Mouse (Mus musculus) thymus, postnatal 4 days (tissue): ENCODE results near the gene Ndufaf8.

Source experiments
- DNase-seq: peaks from one replicate; pipeline ENCODE4 v3.0.0; 2021

The Ndufaf8 gene

DNA sequence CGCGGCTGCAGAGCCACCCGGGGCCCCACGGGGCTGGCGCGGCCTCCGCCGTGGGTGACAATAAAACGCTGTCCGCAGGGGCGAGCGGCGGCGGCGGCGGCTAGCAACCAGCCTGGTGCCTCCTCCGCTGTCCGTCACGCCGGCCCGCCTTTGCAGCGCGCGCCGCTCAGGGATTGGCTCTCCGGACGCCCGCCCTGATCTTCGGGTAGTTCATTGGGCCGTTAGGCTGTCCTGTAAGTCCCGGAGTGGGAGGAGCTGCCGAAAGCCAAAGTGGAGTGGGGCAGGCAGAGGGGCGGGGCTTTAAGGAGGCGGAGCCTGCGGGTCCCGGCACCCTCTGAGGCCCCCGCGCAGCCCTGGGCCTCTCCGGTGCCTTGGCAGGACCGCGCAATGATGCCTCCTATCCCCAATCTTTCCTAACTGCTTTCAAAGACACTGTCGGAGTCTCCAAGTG is 12.0 kb upstream of the Ndufaf8 start, which contains the start of gene Cep131:
TSS of gene Cep131 (minus strand) at position 126 of the 451 bp plus-strand sequence.
- DNase-seq = peak; percentile 99

DNA sequence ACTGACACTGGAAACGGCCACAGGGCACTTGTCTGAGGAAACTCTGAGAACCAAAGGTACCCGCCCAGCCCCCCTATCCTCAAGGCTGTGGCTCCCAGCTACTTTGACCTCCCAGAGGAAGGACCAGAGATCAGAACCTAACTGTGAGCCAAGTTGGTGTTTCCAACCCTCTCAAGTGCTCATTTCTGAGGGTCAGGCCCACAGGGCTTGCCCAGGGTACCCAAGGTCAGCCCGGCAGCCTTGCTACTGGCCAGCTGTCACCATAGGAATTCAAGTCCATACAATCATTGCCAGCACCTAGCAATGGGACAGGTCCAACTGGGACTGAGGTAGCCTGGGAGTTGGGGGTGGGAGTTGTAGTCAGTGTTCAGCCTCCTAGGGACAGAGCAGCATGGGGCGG is 8.1 kb upstream of the Ndufaf8 start:
- no peak for DNase-seq

DNA sequence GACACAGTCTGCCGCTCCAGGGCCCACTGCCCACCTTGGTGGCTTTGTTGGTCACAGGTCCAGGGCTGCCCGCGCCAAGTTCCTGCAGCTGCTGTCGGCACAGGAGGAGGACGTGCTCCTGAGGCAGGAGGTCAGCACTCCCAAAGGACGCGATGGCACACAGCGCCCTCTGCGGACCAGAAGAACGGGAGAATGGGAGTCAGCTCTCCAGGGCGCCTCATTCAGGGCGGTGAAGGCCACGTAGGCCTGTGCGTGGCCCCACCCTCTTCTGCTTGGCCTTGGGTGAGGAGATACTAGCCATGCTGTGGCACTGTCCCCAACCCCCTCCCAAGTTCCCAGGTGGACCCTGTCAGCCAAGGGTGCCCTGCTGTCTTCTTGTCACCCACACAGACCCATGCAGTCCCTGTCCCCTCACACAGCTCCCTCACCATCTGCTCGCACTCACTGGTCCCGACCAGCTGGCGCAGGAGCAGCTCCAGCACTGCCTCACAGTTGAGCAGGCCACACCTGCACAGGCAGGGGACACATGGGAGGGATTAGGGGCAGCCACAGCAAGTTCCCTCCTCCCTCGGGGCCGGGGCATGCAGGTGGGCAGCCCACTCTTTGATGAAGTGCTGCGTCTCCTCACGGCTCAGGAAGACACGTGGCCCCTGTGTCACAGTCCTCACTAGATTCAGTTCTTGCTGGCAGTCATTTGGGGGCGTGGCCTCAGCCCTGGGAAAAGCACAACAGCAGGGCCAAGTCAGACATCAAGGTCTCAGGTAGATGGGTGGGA is 5.7 kb upstream of the Ndufaf8 start:
- DNase-seq = peak; percentile 69

DNA sequence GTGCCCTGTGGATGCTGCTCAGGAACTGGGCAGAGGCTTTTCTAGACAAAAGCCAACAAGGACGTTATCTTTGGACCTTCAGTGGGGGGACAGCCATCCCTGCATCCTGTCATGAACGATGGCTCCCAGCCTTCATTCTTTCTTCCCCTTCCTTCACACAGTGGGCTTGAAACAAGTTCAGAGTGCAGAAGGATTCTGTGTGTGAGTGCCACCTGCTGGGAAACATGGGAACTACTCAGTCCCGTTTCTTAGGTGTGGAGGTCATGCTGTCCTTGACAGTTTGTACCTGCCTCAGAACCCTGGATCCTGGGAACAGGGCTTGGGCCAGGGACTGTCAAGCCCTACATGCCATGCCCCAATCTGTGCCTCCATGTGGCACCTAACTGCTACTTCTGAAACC is 2.3 kb downstream of the Ndufaf8 start:
- DNase-seq = peak; percentile 81

DNA sequence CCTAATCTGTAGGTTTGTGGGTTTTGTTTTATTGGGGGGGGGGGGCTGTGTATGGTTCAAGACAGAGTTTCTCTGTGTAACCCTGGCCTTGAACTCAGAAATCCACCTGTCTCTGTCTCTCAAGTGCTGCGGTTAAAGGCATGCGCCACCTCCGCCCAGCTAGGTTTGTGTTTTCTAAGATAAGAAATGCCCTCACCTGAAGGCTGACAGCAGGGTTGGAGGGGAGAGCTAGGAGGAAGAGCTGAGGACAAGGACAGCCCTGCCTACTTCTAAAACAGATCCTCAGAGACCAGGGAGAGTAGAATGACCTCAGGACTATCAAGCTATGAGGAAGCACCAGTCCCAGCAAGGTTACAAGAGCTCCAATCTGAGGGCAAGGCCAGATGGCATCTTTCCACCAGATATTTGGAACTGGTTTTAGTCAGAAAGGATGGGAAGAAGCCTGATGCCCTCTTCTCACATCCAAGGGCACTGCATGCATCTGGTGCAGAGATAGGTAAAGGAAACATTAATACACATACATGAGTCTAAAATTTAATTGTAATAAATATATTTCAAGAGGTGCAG is 4.8 kb downstream of the Ndufaf8 start:
- no peak for DNase-seq

DNA sequence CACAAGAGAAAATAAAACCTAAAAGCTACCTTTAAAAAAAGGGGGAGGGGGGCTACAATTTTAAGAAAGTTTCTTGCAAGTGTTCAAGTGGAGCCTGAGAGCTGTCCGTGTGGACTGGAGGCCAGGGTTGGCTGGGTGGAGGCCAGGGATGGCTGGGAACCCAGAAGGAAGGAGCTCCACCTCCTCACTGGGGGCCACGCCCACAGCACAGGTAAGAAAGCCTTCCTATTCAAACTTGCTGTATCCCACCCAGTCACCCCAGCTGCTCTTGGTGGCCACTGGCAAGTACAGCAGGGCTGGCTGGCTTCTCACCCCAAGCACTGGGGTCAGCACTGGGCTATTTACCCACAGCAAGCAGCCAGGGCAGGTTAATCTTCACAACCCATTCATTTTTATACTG is 8.3 kb downstream of the Ndufaf8 start:
- DNase-seq = no peak

DNA sequence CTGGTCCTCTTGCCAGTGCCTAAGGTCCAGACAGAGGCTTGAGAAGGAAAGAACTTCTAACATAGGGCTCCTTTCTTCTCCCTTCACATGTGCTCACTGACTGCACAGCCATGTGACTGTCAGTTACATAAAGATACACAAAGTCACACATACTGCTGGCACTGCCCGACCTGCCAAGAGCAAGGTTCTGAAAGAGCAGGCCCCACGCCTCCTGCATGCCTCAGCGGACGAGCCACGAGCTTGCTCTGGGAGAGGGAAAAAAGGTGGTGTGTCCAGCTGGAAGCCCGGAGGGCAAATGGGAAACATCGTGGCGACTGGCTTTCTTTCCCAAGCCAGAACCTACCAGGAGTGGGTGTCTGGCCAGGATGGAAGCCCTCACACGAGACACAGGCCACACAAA is 9.1 kb downstream of the Ndufaf8 start:
- DNase-seq = no peak

DNA sequence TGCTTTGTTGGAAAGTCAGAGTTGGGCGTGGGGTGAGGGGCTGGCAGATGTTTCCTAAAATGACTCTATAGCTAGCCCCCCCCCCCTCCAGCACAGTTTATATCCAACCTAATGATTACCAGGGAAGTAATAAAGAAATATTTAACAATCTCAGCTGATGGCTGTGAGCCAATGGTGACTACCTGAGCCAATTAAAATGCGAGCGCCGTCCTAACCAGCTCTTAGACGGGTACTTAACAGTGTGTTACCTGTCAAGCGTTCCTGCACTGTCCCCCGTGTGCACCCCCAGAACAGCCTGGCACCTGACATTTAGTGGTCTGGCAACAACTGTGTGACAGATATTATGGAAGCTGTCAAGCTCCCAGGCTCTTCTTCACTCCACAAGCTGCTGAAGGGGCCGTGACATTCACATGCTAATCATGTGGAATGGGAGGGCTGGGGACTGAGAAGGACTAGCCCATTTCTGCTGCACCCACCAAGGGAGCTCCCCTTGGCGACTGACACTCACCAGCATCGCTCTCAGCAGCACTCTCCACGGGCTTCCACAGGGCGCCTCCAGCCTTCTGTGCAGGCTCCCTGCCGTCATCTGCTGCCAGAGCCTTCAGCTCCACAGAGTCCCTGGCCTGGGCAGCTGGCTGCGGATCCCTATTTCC is 11.0 kb downstream of the Ndufaf8 start:
- DNase-seq = no peak

DNA sequence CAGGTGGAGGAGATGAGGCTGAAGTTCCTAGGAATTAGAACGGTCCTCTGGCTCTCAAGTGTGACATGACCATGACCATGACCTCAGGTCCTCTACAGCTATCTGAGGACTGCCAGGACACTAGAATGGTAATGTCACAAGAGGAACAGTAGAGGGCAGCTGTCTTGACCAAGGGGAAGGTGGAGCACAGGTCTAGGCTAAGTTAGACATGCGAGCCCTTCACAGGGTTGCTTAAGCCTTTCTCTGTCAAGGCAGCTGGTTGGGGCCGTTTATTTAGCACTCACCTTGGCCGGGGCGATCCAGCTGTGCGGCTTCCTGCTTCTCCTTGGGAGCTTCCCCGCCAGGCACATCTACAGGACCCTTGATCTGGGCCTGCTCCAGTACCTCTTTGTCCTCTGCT is 11.8 kb downstream of the Ndufaf8 start:
- DNase-seq = no peak

DNA sequence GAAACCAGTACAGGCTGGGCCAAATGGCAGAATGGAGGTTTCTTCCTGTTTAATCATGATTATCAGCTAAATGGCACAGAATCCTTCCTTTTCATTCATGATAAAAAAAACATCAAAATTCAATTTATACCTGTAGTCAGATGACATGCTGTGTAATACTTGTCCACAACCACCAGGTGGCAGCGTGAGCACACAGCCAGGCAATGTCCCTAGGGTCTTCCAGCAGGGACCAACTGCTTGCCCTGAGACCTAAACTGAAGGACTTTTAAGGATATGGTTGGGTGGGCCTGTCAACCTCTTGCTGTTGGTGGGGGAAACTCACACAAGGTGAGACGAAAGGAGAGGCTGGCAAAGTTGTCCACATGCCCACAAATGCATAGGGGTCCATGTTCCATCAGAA is 12.3 kb downstream of the Ndufaf8 start:
- peak; percentile 81 for DNase-seq

DNA sequence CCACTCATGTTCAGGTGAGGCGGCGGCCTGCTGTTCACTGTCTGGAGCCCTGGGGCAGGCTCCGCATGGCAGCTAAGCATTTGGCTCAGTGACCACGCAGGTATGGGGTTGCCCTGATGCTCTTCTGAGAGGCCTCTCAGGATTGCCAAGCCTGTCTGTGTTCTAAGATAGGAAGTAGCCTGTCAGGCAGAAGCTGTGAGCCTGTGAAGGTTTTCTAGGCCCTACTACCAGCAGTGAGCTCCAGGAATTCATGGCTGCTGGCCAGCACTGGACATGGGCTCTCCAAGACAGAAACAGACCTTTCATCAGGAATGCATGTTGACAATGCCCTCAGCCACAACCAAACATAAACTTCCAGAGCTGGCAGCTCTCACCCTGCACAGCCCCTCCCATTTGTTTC is 13.4 kb downstream of the Ndufaf8 start:
- DNase-seq = no peak

DNA sequence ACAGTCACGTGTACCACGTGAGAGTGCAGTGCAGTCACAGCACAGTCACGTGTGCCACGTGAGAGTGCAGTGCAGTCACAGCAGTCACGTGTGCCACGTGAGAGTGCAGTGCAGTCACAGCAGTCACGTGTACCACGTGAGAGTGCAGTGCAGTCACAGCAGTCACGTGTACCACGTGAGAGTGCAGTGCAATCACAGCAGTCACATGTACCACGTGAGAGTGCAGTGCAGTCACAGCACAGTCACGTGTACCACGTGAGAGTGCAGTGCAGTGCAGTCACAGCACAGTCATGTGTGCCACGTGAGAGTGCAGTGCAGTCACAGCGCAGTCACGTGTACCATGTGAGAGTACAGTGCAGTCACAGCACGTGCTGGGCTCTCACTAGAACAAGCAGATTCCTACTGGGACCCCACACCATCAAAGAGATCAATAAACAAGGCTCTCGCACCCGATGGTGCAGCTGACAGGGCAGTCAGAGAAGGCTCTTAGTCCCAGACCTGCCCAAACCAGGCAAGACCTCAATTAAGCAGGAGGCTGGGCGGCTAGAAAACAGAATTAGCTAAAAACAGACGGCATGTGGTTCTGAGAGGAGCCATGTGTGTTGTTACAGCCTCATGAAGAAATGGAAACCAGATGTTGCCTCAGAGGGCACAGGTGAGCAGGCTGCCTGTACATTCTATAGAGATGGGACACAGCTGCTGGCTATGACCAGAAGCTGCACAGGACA is 15.9 kb downstream of the Ndufaf8 start:
- no peak for DNase-seq

DNA sequence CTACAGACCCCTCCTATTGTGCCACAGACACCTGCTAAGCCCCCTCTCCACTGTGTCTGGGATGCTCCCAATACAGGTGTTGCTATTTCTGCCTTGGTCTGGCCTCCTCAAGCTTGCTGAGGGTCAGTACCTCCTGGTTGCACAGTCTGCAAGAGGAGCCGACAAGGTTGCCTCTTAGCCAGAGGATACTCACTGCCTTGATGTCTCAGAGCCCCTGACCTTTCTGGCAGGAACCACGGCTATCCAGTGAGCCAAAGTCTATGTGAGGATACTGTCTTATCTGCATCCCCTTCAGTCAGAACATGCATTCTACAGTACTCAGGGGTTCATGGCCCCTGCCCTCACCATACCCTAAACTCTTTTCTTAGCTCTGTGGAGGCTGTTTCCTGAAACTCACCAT is 18.9 kb downstream of the Ndufaf8 start:
- DNase-seq = no peak

DNA sequence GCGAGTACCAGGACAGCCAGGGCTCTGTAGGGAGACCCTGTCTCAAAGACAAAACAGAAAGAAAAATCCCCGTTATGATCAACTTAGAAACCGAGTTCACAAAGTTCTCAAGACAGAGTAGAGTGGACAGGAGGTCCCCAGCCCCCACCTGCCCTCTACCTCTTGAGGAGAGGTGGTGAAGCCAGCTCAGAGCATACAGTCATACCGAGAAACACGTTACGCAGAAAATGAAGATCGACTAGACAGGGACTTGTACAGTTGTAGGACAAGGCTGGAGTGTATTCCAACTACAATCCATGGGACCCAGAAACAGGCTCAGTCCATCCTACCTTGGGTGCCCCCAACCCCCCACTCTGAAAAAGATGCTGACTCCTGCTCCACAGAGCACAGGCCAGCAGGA is 20.4 kb downstream of the Ndufaf8 start:
- no peak for DNase-seq

DNA sequence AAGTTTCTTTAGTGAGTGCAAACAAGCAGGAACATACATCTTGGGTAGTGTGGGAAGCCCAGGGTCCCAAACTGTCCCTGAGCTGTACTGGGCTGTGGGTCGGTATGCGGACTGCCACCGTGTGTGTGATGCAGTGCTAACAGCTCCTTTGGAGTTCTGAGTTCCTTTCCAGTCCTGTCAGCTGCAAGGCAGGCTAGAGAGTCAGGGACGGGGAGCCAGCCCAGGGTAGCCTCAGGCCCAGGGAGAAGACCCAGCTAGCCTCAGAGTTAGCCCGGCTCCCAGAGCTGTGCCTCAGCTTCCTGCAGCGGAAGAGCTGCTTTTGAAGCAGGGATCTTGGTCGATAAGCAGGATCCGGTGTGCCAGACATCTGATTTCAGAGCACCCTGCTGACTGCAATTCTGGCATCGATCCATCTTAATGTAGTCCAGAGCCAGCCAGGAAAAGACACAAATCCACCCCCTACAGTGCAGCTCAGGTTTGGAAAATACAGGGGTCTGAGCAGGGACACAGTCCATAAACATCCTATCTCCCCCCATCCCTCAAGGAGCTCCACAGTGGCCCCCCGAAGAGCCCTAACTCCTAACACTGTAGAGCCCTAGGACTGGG is 21.3 kb downstream of the Ndufaf8 start:
- DNase-seq = no peak

DNA sequence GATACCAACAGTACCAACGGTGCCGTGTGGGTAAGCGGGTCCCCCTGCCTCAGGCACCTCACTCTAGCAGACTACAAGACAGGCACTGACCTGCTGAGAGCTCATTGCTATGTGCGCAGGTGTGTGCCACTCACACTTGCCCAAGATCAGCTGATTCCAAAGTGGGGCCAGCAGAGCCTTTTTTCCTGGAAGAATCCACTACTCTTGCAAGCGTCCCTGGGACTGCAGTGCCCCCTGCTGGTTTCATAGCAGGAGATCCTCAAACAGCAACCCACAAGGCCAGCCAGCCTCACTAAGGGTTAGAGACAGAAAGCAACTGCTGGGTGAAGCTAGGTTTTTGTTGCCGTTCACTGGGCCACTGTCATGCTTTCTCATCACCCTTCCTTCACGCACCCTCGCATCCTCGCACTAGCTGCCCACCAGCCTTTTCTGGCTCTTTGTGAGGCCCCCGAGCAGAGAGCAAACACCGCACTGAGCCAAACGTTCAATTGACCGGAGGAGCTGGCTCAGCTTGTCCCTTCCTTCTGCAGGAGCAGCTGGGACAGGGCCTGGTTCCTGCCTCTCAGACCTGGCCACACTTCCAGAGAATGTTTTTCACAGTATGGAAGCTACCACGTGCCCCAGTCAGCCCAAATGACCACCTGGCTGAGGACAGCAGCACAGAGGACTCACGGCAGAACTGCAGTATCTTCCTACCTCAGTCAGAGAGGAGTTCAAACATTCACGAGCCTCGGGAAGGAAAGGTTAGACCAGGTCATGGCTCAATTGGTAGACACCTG is 22.1 kb downstream of the Ndufaf8 start:
- peak; percentile 70 for DNase-seq

DNA sequence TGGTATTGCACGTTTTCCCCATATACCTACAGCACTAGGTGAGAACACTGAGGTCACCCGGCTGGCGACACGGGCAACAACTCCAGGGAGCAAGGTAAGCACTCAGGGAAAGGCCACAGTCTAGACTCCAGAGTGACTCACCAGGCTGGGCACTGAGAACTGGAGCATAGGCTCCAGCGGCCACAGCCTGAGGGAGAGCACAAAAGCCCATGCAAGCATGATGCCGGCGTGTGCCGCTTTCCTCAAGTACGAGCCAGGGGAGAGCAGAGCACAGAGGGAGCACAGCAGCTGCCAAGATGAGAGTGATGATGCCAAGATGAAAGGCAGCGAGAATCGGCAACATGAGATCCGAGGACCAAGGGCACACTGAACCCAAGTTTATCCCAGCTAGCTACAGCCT is 23.4 kb downstream of the Ndufaf8 start:
- DNase-seq = no peak

DNA sequence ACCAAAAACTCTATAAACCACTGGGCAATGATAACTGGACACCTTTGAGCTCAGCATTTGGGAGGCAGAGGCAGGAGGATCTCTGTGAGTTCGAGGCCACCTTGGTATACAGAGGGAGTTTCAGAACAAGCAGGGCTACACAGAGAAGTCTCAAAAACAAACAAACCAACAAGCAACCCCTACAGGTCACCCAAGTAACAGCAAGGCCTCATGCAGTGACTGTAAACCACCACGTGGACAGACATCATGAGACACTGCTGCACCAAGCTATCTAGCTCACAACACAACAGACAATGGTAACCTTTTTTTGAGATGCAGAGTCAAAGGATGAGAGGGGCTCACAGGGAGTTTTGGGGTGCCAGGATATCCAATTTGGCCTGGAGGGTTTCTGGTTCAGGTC is 28.1 kb downstream of the Ndufaf8 start:
- DNase-seq = no peak

DNA sequence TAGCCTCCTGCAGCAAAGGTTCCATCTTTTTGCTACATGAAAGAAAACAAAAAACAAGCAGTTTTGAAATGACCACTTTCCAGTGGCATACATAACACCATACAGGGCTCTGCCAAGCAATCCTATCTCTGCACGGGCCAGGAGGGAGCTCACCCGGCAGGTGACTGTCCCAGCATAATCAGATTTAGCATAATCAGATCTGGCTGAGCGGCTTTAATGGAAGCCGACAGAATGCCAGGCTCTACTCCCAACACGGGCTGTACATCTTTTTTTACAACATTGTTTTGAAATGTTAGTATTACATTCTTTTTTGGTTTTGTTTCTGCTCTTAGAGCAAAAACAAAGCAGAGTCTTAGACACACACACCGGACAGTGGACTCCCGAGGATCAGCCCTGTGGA is 30.6 kb downstream of the Ndufaf8 start:
- no peak for DNase-seq

DNA sequence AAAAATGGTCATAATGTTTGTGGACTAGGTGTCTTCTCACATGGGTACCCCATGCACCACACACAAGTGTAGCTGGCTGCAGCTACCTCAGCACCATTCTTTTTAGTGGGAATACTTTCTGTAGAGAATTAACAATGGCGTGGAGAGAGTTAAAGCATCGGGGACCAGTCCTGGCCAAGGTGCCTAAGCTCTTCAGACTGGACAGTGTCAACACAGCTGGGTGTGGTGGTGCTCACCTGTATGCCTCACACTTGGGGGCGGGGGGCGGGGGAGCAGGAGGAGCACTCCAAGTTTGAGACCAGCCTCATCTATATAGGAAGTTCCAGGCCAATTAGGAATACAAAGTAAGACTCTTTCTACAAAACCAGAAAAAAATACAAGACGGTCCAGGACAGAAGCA is 35.4 kb downstream of the Ndufaf8 start:
- DNase-seq = no peak

DNA sequence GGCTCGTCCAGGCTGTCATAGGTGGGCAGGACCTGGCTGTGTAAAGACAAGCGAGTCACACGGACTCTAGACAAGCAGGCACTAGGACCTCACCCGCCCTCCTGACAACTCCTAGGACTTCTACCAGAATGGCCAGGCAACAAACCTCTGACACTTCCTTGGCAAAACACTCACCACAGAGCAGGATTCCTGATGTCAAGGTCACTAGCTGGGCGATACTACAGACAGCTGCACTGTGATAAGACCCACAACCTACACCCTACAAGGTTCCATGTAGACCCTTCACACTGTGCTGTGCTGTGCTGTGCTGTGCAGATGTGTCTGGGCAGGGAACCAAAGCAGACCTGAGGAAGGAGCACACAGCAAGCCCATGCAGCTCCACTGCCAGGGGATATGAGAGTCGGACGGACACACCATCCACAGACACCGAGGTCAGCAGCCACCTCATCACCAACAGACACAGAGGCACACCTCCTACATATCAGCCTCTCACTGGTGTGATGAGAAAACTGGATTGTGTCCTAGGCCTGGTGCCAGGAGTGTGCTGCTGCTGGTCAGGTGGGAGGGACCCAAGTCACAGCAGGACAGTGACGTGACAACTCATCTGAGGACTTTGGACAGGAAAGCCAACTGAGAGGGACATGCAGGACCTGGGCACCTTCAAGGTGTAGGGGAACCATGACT is 36.3 kb downstream of the Ndufaf8 start:
- DNase-seq = no peak

DNA sequence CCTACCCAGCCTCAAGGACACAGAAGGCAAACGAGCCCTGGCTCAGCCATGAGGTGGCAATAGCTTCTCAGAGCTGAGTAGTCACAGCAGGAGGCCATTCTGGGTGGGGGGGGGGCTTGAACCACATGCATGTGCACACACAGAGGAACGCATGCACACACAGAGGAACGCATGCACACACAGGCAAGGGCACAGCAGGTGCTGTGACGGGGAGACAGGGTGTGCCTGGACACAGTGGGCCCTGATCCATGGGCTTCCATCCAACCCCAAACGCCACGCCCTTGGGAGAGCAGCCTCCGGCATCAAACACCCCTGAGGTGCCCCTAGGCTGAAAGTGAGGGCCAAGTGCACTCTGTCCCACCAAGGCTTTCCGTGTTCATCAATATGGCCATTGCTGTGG is 37.5 kb downstream of the Ndufaf8 start:
- DNase-seq = no peak
